Mouse (Mus musculus) forebrain, embryonic 14.5 days (tissue): ENCODE results near the gene Asic2. TPM values are rescaled to one million over a fixed set of nuclear protein-coding genes. Genes with fewer than 3 reads are reported as not detected.
A peak's percentile ranks its signal among the peaks of the same experiment; 100 is the strongest.

ENCODE experiments used
- ATAC-seq: fragments of 200-750 bp; cut with Nextera tagmentation; 2 replicates; pipeline ENCODE4 v1.8.0; 2017; ENCODE audit warnings: mild to moderate bottlenecking, moderate library complexity
- DNase-seq: peaks from one replicate; pipeline ENCODE4 v3.0.0-alpha.2; 2015; ENCODE audit warnings: low spot score
- H3K27ac ChIP-seq: fragments of 300-500 bp; sonication (generic); 2 replicates; pipeline ENCODE4 v1.5.1; 2014; ENCODE audit warnings: low read depth, mild to moderate bottlenecking, control low read depth, low read length, moderate library complexity
- H3K27me3 ChIP-seq: fragments of 300-500 bp; sonication (generic); replicated peaks from 2 replicates; pipeline ENCODE4 v1.6.1; 2014; ENCODE audit warnings: low read length, control low read depth, mixed read lengths; ENCODE audit not compliant: control insufficient read depth, insufficient read depth
- H3K36me3 ChIP-seq: fragments of 300-500 bp; sonication (generic); 2 replicates; pipeline ENCODE4 v1.6.1; 2014; ENCODE audit warnings: low read length, control low read depth; ENCODE audit not compliant: control insufficient read depth, insufficient read depth
- H3K4me1 ChIP-seq: fragments of 300-500 bp; sonication (generic); 2 replicates; pipeline ENCODE4 v1.6.1; 2014; ENCODE audit warnings: antibody characterized with exemption, low read length, control low read depth; ENCODE audit not compliant: control insufficient read depth, insufficient read depth
- H3K4me2 ChIP-seq: fragments of 300-500 bp; sonication (generic); 2 replicates; pipeline ENCODE4 v1.6.1; 2014; ENCODE audit warnings: mild to moderate bottlenecking, control low read depth, low read length
- H3K4me3 ChIP-seq: fragments of 300-500 bp; sonication (generic); 2 replicates; pipeline ENCODE4 v1.5.1; 2014; ENCODE audit warnings: low read depth, low read length, control low read depth
- H3K9ac ChIP-seq: fragments of 300-500 bp; sonication (generic); 2 replicates; pipeline ENCODE4 v1.6.1; 2014; ENCODE audit warnings: mild to moderate bottlenecking, low read length, control low read depth, moderate library complexity
- H3K9me3 ChIP-seq: fragments of 300-500 bp; sonication (generic); replicated peaks from 2 replicates; pipeline ENCODE4 v1.6.1; 2016; ENCODE audit warnings: low read length, control low read depth, mixed read lengths; ENCODE audit not compliant: control insufficient read depth
- WGBS: fragments of 180-500 bp; shearing (Covaris S2); extraction: QIAGEN DNeasy Blood & Tissue Kit; methylation state at CpG from one replicate; pipeline ENCODE4 v1.1.7; 2014; 5-methylcytosine and 5-hydroxymethylcytosine counted together
- polyA plus RNA-seq: library from polyadenylated mRNA; unstranded; fragments of >200 nt; fragmentation: Nextera tagmentation; extraction: Ambion mirVana; gene quantifications from 2 replicates; pipeline ENCODE4 v1.2.1, GENCODE M21; 2014

Gene Asic2
- polyA plus RNA-seq, 1 experiment from 2014 or later: 3.8 TPM

DNA sequence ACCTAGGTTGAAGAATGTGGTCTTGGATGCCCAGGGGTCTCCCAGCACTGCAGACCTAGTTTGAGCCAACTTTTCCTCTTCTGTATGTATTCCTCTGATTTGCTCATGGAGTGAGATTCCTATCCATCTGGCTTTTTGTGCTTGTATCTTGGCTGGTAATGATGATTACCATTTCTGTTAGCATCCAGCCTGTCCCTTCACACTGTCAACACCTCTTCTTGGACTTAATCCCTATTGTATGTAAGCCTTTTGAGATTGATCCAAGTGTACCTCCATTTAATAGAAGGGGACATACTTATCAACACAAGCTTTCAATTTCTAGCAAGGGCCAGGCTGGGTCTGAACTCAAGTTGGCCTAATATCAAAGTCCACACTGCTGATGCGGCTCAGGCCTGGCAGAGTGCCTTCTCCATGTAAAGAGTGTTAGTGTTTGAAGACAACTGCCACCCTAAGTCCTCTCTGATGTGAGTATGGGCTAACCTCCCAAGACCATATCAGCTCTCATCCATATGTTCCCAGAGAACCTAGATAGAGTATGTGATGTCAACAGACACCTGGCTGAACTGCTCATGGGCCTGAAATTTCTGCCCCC lies 479.0 kb downstream of the Asic2 start:
- Histone ChIP-seq H3K4me1 (no peaks in the 10 kb centered on the region), H3K27ac (no peak overlapping the region), H3K27me3 (no peaks in the 10 kb centered on the region), H3K36me3 (no peaks in the 10 kb centered on the region), H3K9me3 (no peaks in the 10 kb centered on the region), H3K9ac (no peak overlapping the region), H3K4me2 (no peak overlapping the region), H3K4me3 (no peak overlapping the region)
- ATAC-seq (no peak), DNase-seq (peak; percentile 61)
- 43% methylated on average over 1 of the region's 1 CpGs for WGBS

DNA sequence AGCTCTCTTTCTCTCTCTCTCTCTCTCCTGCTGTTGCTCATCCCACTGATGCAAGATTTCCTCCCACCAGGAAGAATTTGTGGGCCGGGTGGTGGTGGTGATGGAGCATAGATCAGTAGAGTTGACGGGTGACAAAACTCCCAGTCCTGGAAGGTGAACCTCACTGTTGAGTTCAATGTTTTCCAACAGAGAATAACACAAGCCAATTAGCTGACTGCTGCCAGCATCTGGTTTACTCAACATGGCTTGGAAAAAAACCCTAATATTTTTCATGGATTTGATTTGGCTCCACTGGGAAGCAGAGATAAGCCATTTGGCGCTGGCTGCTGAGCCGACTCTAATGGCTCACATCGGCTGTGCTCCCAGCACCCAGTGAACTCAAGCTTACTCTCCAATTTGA lies 479.6 kb downstream of the Asic2 start:
- DNase-seq (peak; percentile 49), ATAC-seq (no peak)
- Histone ChIP-seq H3K36me3 (no peaks in the 10 kb centered on the region), H3K27me3 (no peaks in the 10 kb centered on the region), H3K9me3 (no peaks in the 10 kb centered on the region), H3K4me3 (no peak overlapping the region), H3K4me2 (no peak overlapping the region), H3K4me1 (no peaks in the 10 kb centered on the region), H3K9ac (no peak overlapping the region), H3K27ac (no peak overlapping the region)
- 84% methylated on average over 5 of the region's 5 CpGs for WGBS

DNA sequence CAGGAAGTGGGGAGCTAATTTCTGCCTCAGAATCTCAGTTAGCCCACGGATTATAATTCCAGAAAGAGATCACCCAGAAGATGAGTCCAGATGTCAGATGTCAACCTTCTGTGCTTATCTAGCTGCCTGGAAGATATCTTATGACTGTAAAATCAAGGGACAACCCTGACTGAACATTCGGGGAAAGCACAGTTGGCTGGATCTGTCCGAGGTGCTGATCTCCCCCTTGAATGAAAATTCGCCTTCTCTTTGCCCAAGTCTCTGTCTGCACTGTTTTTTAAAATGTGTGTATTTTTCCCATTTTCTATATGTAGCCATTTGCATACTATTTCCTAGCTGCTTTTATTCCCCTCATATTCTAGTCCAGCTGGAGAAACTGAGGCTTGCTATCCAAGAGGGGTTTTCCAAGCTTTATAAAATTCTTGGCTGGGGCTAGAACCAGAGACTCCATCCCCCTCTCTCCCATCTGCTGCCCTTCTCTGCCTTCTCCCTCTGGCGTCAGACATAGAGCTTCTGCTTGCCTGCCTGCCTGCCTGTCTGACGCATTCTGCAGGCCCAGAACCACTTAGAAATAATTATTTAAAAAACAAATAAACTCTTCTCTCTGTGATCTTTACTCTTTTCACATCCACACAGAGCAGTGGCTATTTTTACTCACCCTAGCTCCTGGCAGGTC lies 481.9 kb downstream of the Asic2 start:
- no peak; the same call in 1 of the 2 replicates for ATAC-seq
- H3K27me3 ChIP-seq: no peaks in the 10 kb centered on the region
- H3K4me2 ChIP-seq: no peak overlapping the region
- no peaks in the 10 kb centered on the region for H3K9me3 ChIP-seq
- no peaks in the 10 kb centered on the region for H3K4me1 ChIP-seq
- H3K9ac ChIP-seq: no peak overlapping the region
- peak; percentile 76 for DNase-seq
- no peak overlapping the region for H3K4me3 ChIP-seq
- 21% methylated on average over 6 of the region's 6 CpGs for WGBS
- H3K36me3 ChIP-seq: no peaks in the 10 kb centered on the region
- peak overlapping the region; percentile 21; the same call in 1 of the 2 replicates for H3K27ac ChIP-seq

DNA sequence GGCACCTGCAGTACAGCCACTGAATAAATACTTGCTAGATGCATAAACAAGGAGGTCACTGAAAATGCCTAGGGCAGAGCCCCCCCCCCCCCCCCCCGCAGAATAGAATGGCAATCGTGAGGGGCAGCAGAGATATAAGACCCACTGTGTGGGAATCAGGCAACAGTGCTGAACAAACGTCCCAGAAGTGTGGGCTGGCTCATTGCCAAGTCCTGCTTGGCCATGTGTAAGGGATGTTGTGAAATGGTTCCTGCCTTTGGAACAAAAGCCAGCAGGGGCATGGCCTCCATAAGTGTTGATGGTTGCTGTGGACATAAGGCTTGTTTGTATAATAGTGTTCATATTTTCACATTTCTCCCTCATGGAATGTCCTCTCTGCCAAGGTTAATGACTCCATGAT lies 487.1 kb downstream of the Asic2 start:
- no peak for ATAC-seq
- WGBS: 30% methylated on average over 3 of the region's 3 CpGs
- no peaks in the 10 kb centered on the region for H3K9me3 ChIP-seq
- peak; percentile 39 for DNase-seq
- H3K27ac ChIP-seq: no peak overlapping the region
- H3K27me3 ChIP-seq: no peaks in the 10 kb centered on the region
- no peak overlapping the region for H3K9ac ChIP-seq
- no peaks in the 10 kb centered on the region for H3K4me1 ChIP-seq
- no peaks in the 10 kb centered on the region for H3K36me3 ChIP-seq
- H3K4me2 ChIP-seq: no peak overlapping the region
- H3K4me3 ChIP-seq: no peak overlapping the region

DNA sequence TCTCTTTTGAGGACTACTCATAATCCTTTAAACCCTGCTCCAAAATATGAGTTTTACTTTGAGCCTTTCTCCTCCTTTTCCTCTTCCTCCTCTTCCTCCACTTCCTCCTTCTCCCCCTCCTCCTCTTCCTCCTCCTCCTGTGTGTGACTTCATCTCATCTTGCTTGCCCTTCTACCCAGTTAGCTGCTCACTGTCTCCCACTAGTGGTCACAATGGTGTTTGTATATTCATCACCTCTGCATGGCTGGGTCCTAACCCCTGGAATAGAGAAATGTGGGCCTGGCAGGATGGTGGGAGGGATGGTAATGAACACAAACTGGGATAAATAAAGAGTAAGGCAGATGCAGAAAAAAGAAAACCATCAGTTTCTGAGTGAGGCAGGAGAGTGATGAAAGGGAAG lies 492.0 kb downstream of the Asic2 start:
- H3K4me3 ChIP-seq: no peak overlapping the region
- no peaks in the 10 kb centered on the region for H3K27me3 ChIP-seq
- H3K9ac ChIP-seq: no peak overlapping the region
- H3K27ac ChIP-seq: no peak overlapping the region
- H3K9me3 ChIP-seq: no peaks in the 10 kb centered on the region
- DNase-seq: no peak
- ATAC-seq: no peak
- H3K36me3 ChIP-seq: no peaks in the 10 kb centered on the region
- H3K4me1 ChIP-seq: no peaks in the 10 kb centered on the region
- H3K4me2 ChIP-seq: no peak overlapping the region

DNA sequence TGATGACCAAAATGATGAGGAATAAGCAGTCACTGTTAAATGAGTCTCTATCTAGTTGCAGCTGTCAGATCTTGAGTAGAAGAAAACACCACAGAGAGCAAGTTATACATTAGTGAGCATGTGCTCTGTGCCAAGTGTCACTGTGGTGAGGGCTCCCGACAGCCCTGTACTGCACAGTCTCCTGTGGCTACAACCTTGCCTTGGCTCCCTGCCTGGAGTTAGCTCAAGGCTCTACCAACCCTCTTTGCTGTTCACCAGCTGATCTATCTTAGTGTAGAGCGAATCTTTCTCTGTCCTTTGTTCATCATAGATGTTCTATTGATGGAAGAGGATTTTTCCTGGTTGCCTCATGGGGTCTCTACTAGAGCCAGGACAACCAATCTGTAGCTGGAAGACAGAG lies 494.1 kb downstream of the Asic2 start:
- no peaks in the 10 kb centered on the region for H3K9me3 ChIP-seq
- DNase-seq: no peak
- H3K27ac ChIP-seq: no peak overlapping the region
- 84% methylated on average over 2 of the region's 2 CpGs for WGBS
- ATAC-seq: no peak
- H3K27me3 ChIP-seq: no peaks in the 10 kb centered on the region
- H3K4me3 ChIP-seq: no peak overlapping the region
- H3K4me2 ChIP-seq: no peak overlapping the region
- H3K4me1 ChIP-seq: no peaks in the 10 kb centered on the region
- H3K9ac ChIP-seq: no peak overlapping the region
- no peaks in the 10 kb centered on the region for H3K36me3 ChIP-seq

DNA sequence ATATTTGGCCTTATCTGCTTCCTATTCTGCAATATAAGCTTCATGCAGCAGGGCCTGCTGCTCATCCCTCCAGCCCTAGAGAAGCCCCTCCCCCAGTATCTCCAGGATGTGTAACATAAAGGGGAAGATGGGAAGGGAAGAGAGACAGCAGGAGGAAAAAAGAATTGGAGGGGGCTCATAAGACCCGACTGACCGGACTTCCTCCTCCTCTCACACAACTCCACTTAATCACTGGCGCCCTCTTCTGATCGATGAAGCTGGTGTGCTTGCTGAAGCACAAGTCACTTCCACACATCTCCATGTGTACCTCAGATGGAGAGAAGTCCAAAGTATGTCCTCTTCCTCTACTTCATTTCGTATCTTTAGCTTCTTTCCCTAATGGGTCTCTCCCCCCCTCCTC lies 506.1 kb downstream of the Asic2 start:
- DNase-seq (peak; percentile 79), ATAC-seq (no peak)
- H3K9ac ChIP-seq: no peak overlapping the region
- no peaks in the 10 kb centered on the region for H3K27me3 ChIP-seq
- H3K4me1 ChIP-seq: no peaks in the 10 kb centered on the region
- H3K36me3 ChIP-seq: no peaks in the 10 kb centered on the region
- no peak overlapping the region for H3K4me2 ChIP-seq
- 3% methylated on average over 5 of the region's 5 CpGs for WGBS
- no peaks in the 10 kb centered on the region for H3K9me3 ChIP-seq
- H3K27ac ChIP-seq: no peak overlapping the region
- no peak overlapping the region for H3K4me3 ChIP-seq

DNA sequence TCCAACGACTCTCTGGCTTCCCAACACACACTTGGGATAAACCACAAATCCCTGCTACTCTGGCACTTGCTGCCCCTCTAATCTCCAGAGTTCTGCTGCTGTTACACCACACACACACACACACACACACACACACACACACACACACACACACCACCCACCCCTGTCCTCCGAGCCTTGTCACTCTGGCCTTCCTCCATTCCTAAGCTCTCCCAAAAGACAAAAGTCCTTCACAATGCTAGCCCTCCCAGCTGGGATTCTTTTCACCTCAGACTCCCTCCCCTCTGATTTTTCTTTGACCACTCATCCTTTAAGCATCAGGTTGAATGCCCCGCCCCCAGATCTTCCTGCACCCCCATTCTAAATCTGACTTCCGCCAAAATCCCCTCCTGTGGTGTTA lies 506.5 kb downstream of the Asic2 start:
- Histone ChIP-seq H3K4me1 (0 out of 2 replicates have a peak, but pooled peaks cover 2% of the 10 kb centered on the region), H3K27me3 (no peaks in the 10 kb centered on the region), H3K9ac (no peak overlapping the region), H3K9me3 (no peaks in the 10 kb centered on the region), H3K36me3 (no peaks in the 10 kb centered on the region), H3K27ac (no peak overlapping the region), H3K4me2 (no peak overlapping the region), H3K4me3 (no peak overlapping the region)
- DNase-seq: no peak
- no peak for ATAC-seq
- WGBS: 6% methylated on average over 4 of the region's 4 CpGs

DNA sequence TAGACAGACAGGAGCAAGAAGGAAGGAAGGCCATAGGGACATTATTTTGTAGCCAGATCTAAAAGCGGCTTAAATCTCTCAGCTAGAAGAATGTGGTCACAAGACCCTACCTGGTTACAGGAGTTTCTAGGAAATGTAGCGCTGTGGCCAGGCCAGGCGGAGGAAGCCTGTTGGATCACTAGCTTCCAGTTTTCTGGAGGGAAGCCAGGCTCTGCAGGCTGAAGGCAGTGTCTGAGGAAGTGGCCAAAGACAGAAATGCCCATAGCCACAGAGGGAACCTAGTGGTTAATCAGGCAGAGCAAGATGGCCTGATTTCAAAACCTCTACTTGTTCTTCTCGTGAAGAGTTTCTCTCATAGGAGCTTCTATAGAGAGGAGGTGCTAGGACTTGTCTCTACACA lies 513.3 kb downstream of the Asic2 start:
- Histone ChIP-seq H3K9me3 (no peaks in the 10 kb centered on the region), H3K4me3 (no peak overlapping the region), H3K27me3 (no peaks in the 10 kb centered on the region), H3K4me1 (peaks cover 16% of the 10 kb centered on the region), H3K4me2 (no peak overlapping the region), H3K9ac (no peak overlapping the region), H3K27ac (peak overlapping the region; percentile 14; the same call in 1 of the 2 replicates), H3K36me3 (no peaks in the 10 kb centered on the region)
- WGBS: 94% methylated on average over 4 of the region's 4 CpGs
- no peak for ATAC-seq
- no peak for DNase-seq
